Mouse (Mus musculus): ENCODE measurements around the gene Pigs.
A peak's percentile ranks its signal among the peaks of the same experiment; 100 is the strongest.

The Pigs gene

GRCm38 (mm10) chr11:78337040-78337439 lies 8.8 kb downstream of the Pigs start:
- DNase-seq (ENCODE audit: low spot score in 2 of 2) = no peak

DNA sequence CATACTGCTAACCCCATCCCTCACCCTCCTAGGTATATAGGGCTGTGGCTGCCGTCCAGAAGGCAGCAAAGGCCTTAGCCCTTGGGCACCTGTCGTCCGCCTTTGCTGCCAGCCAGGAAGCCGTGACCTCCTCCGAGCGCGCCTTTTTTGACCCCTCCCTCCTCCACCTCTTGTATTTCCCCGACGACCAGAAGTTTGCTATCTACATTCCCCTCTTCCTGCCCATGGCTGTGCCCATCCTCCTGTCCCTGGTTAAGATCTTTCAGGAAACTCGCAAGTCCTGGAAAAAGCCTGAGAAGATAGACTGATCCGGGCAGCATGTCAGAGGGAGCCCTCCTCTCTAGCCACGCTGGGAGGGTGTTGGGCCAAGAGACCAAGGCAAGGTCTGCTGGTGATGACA lies 13.5 kb downstream of the Pigs start:
- DNase-seq (ENCODE audit: low spot score in 2 of 2) = no peak

GRCm38 (mm10) chr11:78343381-78344327 lies 15.4 kb downstream of the Pigs start, which contains the start of gene Unc119:
Gene Unc119, plus strand, starts transcription at chr11:78343482.
- peak; percentile 82 to 83 for DNase-seq (ENCODE audit: low spot score in 2 of 2)

DNA sequence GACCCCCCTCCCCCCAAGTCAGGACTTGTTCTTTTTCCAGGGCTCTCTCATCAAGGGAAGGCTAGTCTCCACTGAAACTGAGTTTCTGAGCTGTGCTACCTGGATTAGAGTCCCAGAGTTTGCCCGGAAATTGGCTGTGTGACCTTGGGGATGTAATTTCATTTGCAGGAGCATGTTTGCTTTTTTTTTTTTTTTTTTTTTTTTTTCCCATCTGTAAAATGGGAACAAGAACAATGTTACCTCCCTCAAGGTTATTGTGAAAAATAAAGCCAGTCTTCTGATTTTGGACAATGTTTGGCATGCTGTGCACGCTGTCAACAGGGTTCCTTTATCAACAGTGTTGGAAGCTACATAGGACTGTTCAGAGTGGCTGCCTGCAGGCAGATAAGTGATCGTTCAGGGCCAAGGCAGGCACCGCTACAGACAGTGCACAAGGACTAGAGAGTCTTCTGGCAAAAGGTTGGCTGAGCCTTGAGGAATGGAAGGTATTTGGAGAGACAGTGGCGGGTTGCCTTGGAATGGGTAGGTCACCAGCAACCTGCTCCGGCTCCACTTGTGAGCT lies 16.2 kb downstream of the Pigs start:
- DNase-seq (ENCODE audit: low spot score in 2 of 2) = no peak

- no peak for DNase-seq (ENCODE audit: low spot score in 2 of 2)
Measured at GRCm38 (mm10) chr11:78344890-78345715, 16.9 kb downstream of the Pigs start.

DNA sequence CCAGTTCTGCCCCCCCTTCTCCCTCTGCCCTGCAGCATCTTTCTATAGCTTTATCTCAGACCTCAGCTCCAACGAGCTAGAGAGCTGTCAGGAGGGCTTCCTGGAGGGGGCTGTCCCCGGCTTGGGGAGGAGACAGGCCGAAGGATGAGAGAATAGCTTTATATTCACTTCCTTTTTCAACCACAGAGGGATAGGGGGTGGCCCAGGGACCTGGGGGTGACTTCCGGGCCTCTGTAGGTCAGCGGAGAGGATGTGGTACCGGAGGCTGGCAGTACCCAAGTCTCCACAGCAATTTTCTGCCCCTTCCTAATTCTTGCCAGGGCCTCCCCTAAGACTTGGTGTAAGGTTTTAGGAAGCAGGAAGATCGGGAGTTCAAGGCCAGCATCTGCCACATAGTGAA lies 17.6 kb downstream of the Pigs start:
- no peak for DNase-seq (ENCODE audit: low spot score in 2 of 2)

DNA sequence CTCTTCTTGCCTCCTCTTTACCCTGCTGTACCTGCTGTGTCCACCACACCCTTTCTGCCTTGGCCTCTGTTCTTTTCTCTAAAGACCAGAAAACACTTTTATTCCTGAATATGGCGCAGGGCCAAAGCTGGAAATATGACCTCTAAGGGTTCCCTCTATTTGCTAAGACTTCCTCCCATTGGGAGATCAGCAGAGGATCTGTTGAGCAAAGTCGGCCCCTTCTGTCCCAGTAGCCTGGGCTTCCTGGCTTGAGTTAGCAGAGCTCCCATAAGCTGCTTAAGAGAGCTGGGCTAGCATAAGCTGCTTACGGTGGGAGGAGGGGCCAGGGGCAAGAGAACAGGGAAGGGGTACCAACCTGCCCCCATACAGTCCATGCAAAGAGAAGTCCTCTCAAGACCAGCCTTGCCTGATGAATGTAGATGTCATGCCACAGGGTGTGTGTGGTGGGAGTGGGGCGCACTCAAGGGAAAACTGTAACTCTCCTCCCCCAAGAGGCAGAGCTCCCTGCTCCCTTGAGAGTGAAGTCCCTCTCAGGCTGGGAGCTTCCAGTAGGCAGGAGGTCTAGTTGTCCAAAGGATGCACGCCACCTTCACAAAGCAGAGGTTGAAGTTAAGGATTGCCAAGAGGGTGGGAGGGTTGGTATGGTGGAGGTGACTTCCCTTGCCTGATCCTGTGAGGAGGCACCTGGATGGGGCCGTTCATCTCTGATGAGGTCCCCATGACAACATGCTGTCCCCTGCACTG lies 18.3 kb downstream of the Pigs start:
- no peak for DNase-seq (ENCODE audit: low spot score in 2 of 2)

- DNase-seq (ENCODE audit: low spot score in 2 of 2) = peak in 1 of 2 experiments; percentile 74
Measured at GRCm38 (mm10) chr11:78347070-78347754, 19.0 kb downstream of the Pigs start.

- DNase-seq (ENCODE audit: low spot score in 2 of 2) = no peak
Measured at GRCm38 (mm10) chr11:78347908-78348307, 19.7 kb downstream of the Pigs start.

DNA sequence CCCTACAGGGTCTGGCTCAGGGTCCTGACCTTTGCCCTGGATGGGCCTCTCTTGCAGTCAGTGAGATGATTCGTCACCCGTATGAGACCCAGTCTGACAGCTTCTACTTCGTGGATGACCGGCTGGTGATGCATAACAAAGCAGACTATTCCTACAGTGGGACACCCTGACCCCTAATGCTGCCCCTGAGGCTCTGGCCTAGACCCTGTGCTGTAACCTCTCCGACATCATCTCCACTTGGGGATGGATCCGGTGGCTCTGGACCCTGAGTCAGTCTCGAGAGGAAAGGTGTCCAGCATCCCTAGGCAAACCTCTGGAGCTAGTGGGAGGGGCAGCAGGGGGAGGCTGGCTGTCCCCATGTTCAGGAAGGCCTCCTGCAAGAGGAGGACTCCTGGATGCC lies 20.3 kb downstream of the Pigs start:
- no peak for DNase-seq (ENCODE audit: low spot score in 2 of 2)

DNA sequence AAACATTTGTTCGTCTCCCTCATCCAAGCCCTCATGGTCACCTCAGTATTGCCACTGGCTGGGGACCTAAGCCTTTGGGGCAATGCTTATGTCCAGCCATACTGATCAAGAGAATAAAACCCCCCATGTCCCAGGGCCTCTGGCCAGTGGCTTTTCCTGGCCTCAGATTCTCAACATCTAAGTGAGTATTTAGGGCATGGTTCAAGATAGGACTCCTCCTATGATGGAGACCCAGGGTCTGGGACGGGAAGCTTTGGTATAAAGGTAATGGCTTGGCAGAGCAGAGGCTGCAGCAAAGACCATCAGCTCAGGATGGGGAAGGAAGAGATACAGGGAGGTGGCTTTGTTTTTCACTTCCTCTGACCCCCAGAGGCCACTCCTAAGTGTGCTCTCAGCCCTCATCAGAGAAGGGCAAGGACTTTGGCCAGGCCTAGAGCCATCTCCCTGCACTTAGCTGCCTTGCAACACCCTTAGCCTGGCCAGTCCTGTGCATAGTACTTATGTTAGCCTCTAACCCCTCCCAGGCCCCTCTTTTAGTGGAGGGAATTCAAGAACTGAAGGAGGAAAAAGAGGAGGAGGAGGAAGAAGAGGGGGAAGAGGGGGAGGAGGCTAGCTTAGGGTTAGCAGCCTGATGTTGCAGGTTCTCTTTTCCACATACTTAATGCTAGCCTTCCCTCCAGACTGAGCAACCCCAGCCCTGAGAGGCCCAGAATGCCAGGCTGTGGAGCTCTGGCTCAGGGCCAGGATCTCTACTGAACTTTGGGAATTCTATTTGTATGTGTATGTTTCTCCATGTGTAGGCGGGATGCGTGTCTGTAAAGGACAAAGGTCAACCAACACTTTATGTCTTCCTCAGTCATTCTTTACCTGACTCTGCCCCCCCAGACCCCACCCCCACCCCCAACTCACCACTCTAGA lies 21.5 kb downstream of the Pigs start:
- DNase-seq (ENCODE audit: low spot score in 2 of 2) = no peak

DNA sequence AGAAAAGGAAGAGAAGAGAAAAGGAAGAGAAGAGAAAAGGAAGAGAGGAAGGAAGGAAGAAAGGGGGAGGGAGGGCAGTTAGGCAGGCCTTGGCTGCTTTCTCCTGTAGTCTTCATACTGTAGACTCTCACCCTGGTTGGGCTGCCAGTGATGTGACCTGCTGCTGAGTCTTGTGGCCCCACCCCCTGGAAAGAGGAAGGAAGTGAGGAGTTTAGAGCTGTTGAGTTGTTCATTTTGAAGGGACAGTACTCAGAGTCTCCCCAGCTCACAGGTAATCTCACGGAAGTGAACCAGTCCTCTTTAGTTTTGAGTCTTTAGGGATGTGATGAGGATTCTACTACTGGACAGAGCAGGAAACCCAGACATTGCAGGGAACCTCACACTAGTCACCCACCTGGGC lies 24.9 kb downstream of the Pigs start:
- DNase-seq (ENCODE audit: low spot score in 2 of 2) = no peak

DNA sequence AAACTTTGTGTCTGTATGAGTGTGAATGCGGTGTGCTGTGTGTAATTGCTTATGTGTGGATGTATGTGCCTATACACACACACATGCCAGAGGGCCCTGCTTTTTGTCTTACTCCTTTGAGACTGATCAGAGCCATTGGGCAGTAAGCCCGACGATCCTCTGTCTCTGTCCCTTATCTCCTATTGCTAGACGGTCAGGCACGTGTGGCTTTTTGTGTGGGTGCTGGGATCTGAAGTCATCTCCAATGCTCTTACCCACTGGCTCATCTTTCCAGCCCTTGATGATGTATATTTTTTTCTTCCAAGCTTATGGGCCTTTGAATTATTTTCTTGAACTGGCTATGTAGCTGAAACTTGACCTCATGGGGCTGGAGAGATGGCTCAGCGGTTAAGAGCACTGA lies 26.7 kb downstream of the Pigs start:
- DNase-seq (ENCODE audit: low spot score in 2 of 2) = no peak

- peak in 1 of 2 experiments; percentile 75 for DNase-seq (ENCODE audit: low spot score in 2 of 2)
Measured at GRCm38 (mm10) chr11:78355471-78356238, 27.4 kb downstream of the Pigs start.

GRCm38 (mm10) chr11:78358330-78359007 lies 30.3 kb downstream of the Pigs start:
- no peak for DNase-seq (ENCODE audit: low spot score in 2 of 2)

DNA sequence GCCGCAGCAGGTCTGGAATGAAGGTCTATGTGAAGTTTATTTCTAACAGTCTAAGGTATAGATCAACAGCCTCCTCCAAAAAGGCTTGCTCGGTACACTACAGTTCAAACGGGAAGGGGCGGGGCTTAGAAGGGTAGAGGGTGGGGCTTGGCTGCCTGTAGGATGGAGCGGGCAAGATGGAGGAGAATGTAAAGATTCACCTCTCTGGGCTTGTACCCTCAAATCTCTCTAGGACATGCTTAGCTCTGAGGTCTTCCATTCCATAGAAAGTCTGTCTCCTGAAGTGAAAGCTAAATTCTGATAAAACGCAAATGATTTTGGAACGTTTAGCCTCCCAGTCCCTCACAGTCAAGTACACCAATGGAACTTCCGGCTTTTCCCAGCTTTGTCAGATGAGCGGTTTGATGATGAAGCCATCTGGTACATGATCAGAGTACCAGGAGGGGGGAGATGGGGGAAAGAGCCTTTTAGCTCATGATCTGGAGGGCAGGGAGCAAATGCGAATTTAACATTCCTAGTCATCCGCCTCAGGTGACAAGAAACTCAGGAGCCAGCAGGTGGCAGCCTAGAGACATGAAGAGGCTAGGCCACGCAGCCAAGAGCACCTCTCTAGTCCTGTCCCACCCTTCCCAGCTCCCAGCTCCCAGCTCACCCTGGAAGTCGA lies 32.0 kb downstream of the Pigs start:
- DNase-seq (ENCODE audit: low spot score in 2 of 2) = peak; percentile 75 to 86

GRCm38 (mm10) chr11:78360789-78361131 lies 32.5 kb downstream of the Pigs start:
- DNase-seq (ENCODE audit: low spot score in 2 of 2) = no peak
